Mouse (Mus musculus) heart, embryonic 15.5 days (tissue): Measurements from ENCODE around the gene Hus1b. TPM values are rescaled to one million over a fixed set of nuclear protein-coding genes. Genes with fewer than 3 reads are reported as not detected.

Experiments used
- ATAC-seq: fragments of 200-750 bp; cut with Nextera tagmentation; replicated peaks from 2 replicates; pipeline ENCODE4 v1.8.0; 2017; ENCODE audit warnings: low read depth, moderate TSS enrichment; ENCODE audit not compliant: insufficient number of reproducible peaks, insufficient read depth, low FRiP score
- H3K27ac ChIP-seq: fragments of 300-500 bp; sonication (generic); 2 replicates; pipeline ENCODE4 v1.5.1; 2015; ENCODE audit warnings: mild to moderate bottlenecking, inconsistent platforms
- H3K27me3 ChIP-seq: fragments of 300-500 bp; sonication (generic); 2 replicates; pipeline ENCODE4 v1.6.1; 2015; ENCODE audit warnings: inconsistent platforms
- H3K36me3 ChIP-seq: fragments of 300-500 bp; sonication (generic); 2 replicates; pipeline ENCODE4 v1.6.1; 2015; ENCODE audit warnings: mild to moderate bottlenecking, inconsistent platforms
- H3K4me1 ChIP-seq: fragments of 300-500 bp; sonication (generic); replicated peaks from 2 replicates; pipeline ENCODE4 v1.6.1; 2015; ENCODE audit warnings: inconsistent platforms
- H3K4me2 ChIP-seq: fragments of 300-500 bp; sonication (generic); 2 replicates; pipeline ENCODE4 v1.6.1; 2015; ENCODE audit warnings: inconsistent platforms, mild to moderate bottlenecking, moderate library complexity
- H3K4me3 ChIP-seq: fragments of 300-500 bp; sonication (generic); 2 replicates; pipeline ENCODE4 v1.5.1; 2015; ENCODE audit warnings: mild to moderate bottlenecking, inconsistent platforms
- H3K9ac ChIP-seq: fragments of 300-500 bp; sonication (generic); 2 replicates; pipeline ENCODE4 v1.6.1; 2015; ENCODE audit warnings: mild to moderate bottlenecking, inconsistent platforms
- H3K9me3 ChIP-seq: fragments of 300-500 bp; sonication (generic); replicated peaks from 2 replicates; pipeline ENCODE4 v1.6.1; 2016; ENCODE audit warnings: inconsistent platforms
- WGBS: fragments of 180-500 bp; shearing (Covaris S2); methylation state at CpG from one replicate; pipeline ENCODE4 v1.1.7; 2015; ENCODE audit warnings: mixed read lengths; 5-methylcytosine and 5-hydroxymethylcytosine counted together
- polyA plus RNA-seq: library from polyadenylated mRNA; unstranded; fragments of >200 nt; fragmentation: Nextera tagmentation; extraction: Ambion mirVana; gene quantifications from 2 replicates; pipeline ENCODE4 v1.2.1, GENCODE M21; 2015

Gene Hus1b
- polyA plus RNA-seq, 1 experiment from 2014 or later: not detected

GRCm38 (mm10) chr13:30976536-30977084 lies 29.1 kb upstream of the Hus1b start:
- Histone ChIP-seq H3K27ac (no peak overlapping the region), H3K4me2 (no peak overlapping the region), H3K9ac (no peak overlapping the region), H3K4me3 (no peak overlapping the region), H3K4me1 (0 out of 2 replicates have a peak, but pooled peaks cover 8% of the 10 kb centered on the region), H3K27me3 (no peaks in the 10 kb centered on the region), H3K36me3 (no peaks in the 10 kb centered on the region), H3K9me3 (no peaks in the 10 kb centered on the region)
- ATAC-seq: no peak
- 48% methylated on average over 8 of the region's 8 CpGs for WGBS

DNA sequence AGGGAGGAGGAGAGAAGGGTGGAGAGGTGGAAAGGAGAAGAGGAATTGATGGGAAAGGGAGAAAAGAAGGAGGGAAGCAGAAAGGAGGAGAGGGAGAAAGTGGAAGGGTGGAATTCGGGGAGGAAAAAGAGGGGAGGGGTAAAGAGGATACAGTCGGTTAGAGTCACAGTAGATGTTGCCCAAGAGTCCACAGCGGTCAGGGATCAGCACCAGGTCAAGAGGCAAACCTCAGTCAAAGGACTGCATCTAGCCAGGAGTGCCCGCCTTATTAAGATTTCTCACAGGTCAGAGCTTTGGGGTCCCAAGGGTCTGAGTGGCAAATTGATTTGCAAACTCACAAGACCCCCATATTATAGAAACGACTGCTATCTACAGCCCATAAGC lies 26.7 kb upstream of the Hus1b start:
- no peaks in the 10 kb centered on the region for H3K9me3 ChIP-seq
- peak overlapping the region; percentile 72 for H3K4me2 ChIP-seq
- 18% methylated on average over 5 of the region's 5 CpGs for WGBS
- peak overlapping the region; percentile 86; the same call in 1 of the 2 replicates for H3K27ac ChIP-seq
- peak overlapping the region; percentile 100 for H3K4me3 ChIP-seq
- H3K27me3 ChIP-seq: no peaks in the 10 kb centered on the region
- peaks cover 11% of the 10 kb centered on the region; the same call in 1 of the 2 replicates for H3K4me1 ChIP-seq
- 0 out of 2 replicates have a peak, but pooled peaks have one; percentile 8 for ATAC-seq
- peak overlapping the region; percentile 92 for H3K9ac ChIP-seq
- H3K36me3 ChIP-seq: no peaks in the 10 kb centered on the region

GRCm38 (mm10) chr13:30973501-30974246 lies 26.1 kb upstream of the Hus1b start, which contains the start of the genes Exoc2 and Gm5447:
TSS of gene Exoc2 (minus strand) at chr13:30974093.
TSS of gene Gm5447 (plus strand) at chr13:30974204.
- ATAC-seq: peak; percentile 96
- under 1% methylated on average over 54 of the region's 54 CpGs for WGBS
- H3K27ac ChIP-seq: peak within 1 kb of the TSS; percentile 86

DNA sequence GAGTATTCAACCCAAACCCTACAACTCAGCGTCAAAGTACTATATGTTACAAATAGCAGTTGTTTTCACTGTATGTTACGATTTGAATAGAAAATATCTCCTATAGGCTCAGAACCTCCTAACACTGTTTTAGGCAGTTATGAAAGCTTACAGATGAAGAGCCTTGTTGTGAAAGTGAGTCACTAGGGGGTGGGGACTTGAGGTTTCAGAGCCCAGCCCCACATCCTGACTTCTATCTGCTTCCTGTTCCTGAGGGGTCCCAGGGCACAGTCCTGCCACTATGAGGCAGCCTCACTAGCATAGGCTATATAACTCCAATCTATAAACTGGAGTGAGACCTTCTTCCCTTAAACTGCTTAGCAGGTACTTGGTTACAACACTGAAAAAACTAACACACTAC lies 24.5 kb upstream of the Hus1b start:
- Histone ChIP-seq H3K27me3 (no peaks in the 10 kb centered on the region), H3K9me3 (no peaks in the 10 kb centered on the region), H3K4me3 (no peak overlapping the region), H3K27ac (no peak overlapping the region), H3K9ac (no peak overlapping the region), H3K4me1 (peaks cover 19% of the 10 kb centered on the region), H3K4me2 (0 out of 2 replicates have a peak overlapping the region, but pooled peaks have one; percentile 8), H3K36me3 (no peaks in the 10 kb centered on the region)
- 77% methylated on average over 2 of the region's 2 CpGs for WGBS
- ATAC-seq: no peak

More at GRCm38 (mm10) chr13:30973501-30974246, 26.1 kb upstream of the Hus1b start, which contains the start of the genes Exoc2 and Gm5447:
- no peaks in the 10 kb centered on the region for H3K9me3 ChIP-seq
- H3K4me2 ChIP-seq: peak within 1 kb of the TSS; percentile 72
- no peaks in the 10 kb centered on the region for H3K27me3 ChIP-seq
- H3K4me3 ChIP-seq: peak within 1 kb of the TSS; percentile 100
- H3K4me1 ChIP-seq: peaks cover 16% of the 10 kb centered on the region
- no peaks in the 10 kb centered on the region for H3K36me3 ChIP-seq
- H3K9ac ChIP-seq: peak within 1 kb of the TSS; percentile 92

DNA sequence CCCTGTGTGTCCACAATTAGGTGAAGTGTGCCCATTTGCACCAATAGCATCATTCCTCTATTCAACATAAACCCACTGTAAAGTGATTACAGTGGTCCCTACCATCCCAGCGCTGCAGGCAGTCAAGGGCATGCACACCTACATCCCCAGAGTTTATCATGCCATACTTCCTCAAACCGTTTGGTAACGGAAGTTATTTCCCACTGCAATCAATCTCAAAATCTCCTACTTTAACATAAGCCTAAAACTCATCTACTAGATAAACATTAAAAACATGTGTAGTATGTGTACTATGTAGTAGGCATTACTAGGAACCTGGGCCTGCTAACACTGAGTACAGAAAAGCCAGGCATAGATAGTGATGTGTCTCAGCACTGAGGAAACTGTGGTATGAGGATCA lies 23.5 kb upstream of the Hus1b start:
- WGBS: 75% methylated on average over 3 of the region's 3 CpGs
- Histone ChIP-seq H3K27me3 (no peaks in the 10 kb centered on the region), H3K9ac (no peak overlapping the region), H3K36me3 (no peaks in the 10 kb centered on the region), H3K27ac (no peak overlapping the region), H3K4me3 (no peak overlapping the region), H3K4me2 (no peak overlapping the region), H3K9me3 (no peaks in the 10 kb centered on the region), H3K4me1 (peaks cover 25% of the 10 kb centered on the region)
- no peak for ATAC-seq

DNA sequence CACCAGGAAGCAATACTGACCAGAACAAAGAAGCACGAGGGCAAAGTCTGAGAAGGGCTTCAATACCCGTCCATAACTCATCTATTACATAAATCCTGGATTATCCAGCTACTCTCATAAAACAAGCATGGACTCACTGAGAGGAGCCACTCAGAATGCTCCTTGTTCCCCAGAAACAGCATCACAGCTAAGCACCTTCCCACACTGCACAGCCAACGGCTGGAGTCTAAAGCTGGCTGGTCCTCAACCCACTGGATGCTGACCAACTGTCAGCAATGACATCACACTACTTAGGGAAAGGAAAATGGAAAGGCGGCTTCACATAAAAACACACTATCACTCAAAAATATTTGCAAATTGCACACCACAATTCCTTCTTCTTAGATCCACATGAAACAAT lies 20.8 kb upstream of the Hus1b start:
- 62% methylated on average over 4 of the region's 4 CpGs for WGBS
- Histone ChIP-seq H3K4me3 (no peak overlapping the region), H3K27ac (no peak overlapping the region), H3K27me3 (no peaks in the 10 kb centered on the region), H3K36me3 (no peaks in the 10 kb centered on the region), H3K9me3 (no peaks in the 10 kb centered on the region), H3K4me1 (peaks cover 23% of the 10 kb centered on the region), H3K9ac (no peak overlapping the region), H3K4me2 (no peak overlapping the region)
- no peak for ATAC-seq

- 23% methylated on average over 10 of the region's 10 CpGs for WGBS
Observed at GRCm38 (mm10) chr13:30966507-30966911, 18.9 kb upstream of the Hus1b start.

DNA sequence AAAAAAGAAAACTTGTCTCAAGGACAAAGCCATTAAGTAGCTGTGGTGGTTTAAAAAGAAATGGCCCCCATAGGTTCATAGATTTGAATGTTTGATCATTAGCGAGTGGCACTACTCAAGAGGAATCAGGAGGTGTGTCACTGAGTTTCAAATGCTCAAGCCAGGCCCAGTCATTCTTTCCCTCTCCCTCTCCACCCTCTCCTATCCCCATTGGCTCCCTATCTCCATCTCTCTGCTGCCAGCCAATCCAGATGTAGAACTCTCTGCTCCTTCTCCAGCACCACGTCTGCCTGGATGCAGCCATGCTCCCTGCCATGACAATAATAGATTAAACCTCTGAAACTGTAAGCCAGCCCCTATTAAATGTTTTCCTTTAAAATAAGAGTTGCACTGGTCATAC lies 14.4 kb upstream of the Hus1b start:
- H3K9ac ChIP-seq: no peak overlapping the region
- H3K4me3 ChIP-seq: no peak overlapping the region
- no peaks in the 10 kb centered on the region for H3K9me3 ChIP-seq
- H3K27me3 ChIP-seq: no peaks in the 10 kb centered on the region
- H3K27ac ChIP-seq: no peak overlapping the region
- 76% methylated on average over 2 of the region's 2 CpGs for WGBS
- peaks cover 6% of the 10 kb centered on the region for H3K4me1 ChIP-seq
- H3K4me2 ChIP-seq: no peak overlapping the region
- no peak for ATAC-seq
- no peaks in the 10 kb centered on the region for H3K36me3 ChIP-seq

More at GRCm38 (mm10) chr13:30966507-30966911, 18.9 kb upstream of the Hus1b start:
- Histone ChIP-seq H3K4me2 (peak overlapping the region; percentile 33), H3K36me3 (no peaks in the 10 kb centered on the region), H3K9ac (no peak overlapping the region), H3K4me3 (no peak overlapping the region), H3K9me3 (no peaks in the 10 kb centered on the region), H3K27me3 (no peaks in the 10 kb centered on the region), H3K4me1 (peaks cover 17% of the 10 kb centered on the region), H3K27ac (no peak overlapping the region)
- ATAC-seq: no peak

GRCm38 (mm10) chr13:30960714-30961113 lies 13.2 kb upstream of the Hus1b start:
- no peak overlapping the region for H3K4me2 ChIP-seq
- no peaks in the 10 kb centered on the region for H3K9me3 ChIP-seq
- H3K36me3 ChIP-seq: no peaks in the 10 kb centered on the region
- WGBS: 85% methylated on average over 2 of the region's 2 CpGs
- H3K9ac ChIP-seq: no peak overlapping the region
- ATAC-seq: no peak
- no peaks in the 10 kb centered on the region for H3K4me1 ChIP-seq
- no peak overlapping the region for H3K27ac ChIP-seq
- no peak overlapping the region for H3K4me3 ChIP-seq
- H3K27me3 ChIP-seq: no peaks in the 10 kb centered on the region

DNA sequence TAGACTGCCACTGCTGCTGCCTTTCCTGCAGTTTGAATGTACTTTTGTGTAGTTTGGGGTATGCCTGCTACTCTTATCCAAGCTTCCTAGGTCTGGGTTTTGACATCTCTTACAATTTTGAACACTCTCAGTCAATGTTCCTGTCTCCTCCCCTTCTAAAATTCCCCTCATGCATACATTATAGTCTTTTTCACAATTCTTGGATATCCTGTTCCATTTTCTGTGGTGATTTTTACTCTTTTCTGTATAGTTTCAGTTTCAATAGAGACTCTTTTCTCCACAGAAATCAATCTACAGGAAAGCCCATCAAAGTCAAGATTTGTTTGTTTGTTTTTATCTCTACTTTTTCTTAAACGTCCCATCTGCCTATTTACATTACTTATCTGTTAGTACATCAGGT lies 6.0 kb upstream of the Hus1b start:
- 34% methylated on average over 1 of the region's 1 CpGs for WGBS
- Histone ChIP-seq H3K9ac (no peak overlapping the region), H3K4me3 (no peak overlapping the region), H3K27me3 (no peaks in the 10 kb centered on the region), H3K27ac (no peak overlapping the region), H3K9me3 (no peaks in the 10 kb centered on the region), H3K4me1 (no peaks in the 10 kb centered on the region), H3K4me2 (no peak overlapping the region), H3K36me3 (no peaks in the 10 kb centered on the region)
- no peak for ATAC-seq

DNA sequence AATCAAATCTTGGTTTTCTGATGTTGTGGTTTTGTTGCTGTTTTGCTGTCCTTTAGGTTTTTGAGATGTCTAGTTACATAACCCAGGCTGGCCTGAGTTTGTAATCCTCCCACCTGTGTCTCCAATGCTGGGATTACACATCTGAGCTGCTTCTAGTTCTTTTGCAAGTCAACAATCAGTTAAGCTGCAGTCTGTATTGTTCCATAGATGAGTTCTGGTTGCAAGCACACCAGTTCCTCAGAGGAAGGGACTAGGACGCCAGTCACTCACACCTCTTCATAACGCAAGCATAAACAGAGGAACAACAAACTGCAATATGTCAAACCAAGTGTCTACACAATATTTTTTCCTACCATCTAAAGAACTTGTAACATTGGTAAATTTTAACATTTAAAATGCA lies 4.5 kb upstream of the Hus1b start:
- no peak for ATAC-seq
- H3K36me3 ChIP-seq: no peaks in the 10 kb centered on the region
- H3K27ac ChIP-seq: no peak overlapping the region
- no peaks in the 10 kb centered on the region for H3K9me3 ChIP-seq
- WGBS: 92% methylated on average over 2 of the region's 2 CpGs
- H3K4me1 ChIP-seq: peaks cover 4% of the 10 kb centered on the region; the same call in 1 of the 2 replicates
- no peak overlapping the region for H3K4me3 ChIP-seq
- H3K9ac ChIP-seq: no peak overlapping the region
- no peaks in the 10 kb centered on the region for H3K27me3 ChIP-seq
- H3K4me2 ChIP-seq: no peak overlapping the region
